Mouse (Mus musculus) intestine, postnatal 0 days (tissue): Measurements from ENCODE around the gene Nt5m. TPM values are rescaled to one million over a fixed set of nuclear protein-coding genes. Genes with fewer than 3 reads are reported as not detected.
A peak's percentile ranks its signal among the peaks of the same experiment; 100 is the strongest.

Source experiments
- ATAC-seq: fragments of 200-750 bp; cut with Nextera tagmentation; 2 replicates; pipeline ENCODE4 v1.8.0; 2017; ENCODE audit warnings: mild to moderate bottlenecking, moderate TSS enrichment, moderate library complexity
- H3K27ac ChIP-seq: fragments of 300-500 bp; sonication (generic); 2 replicates; pipeline ENCODE4 v1.5.1; 2014; ENCODE audit warnings: mild to moderate bottlenecking, low read depth, low read length, moderate library complexity
- H3K27me3 ChIP-seq: fragments of 300-500 bp; sonication (generic); replicated peaks from 2 replicates; pipeline ENCODE4 v1.6.1; 2014; ENCODE audit warnings: low read length, mixed read lengths; ENCODE audit not compliant: control insufficient read depth, insufficient read depth
- H3K36me3 ChIP-seq: fragments of 300-500 bp; sonication (generic); 2 replicates; pipeline ENCODE4 v1.6.1; 2014; ENCODE audit warnings: mild to moderate bottlenecking, moderate library complexity; ENCODE audit not compliant: control insufficient read depth, insufficient read depth
- H3K4me1 ChIP-seq: fragments of 300-500 bp; sonication (generic); replicated peaks from 2 replicates; pipeline ENCODE4 v1.6.1; 2014; ENCODE audit warnings: antibody characterized with exemption, low read length, mixed read lengths; ENCODE audit not compliant: control insufficient read depth, insufficient read depth
- H3K4me2 ChIP-seq: fragments of 300-500 bp; sonication (generic); replicated peaks from 2 replicates; pipeline ENCODE4 v1.6.1; 2014; ENCODE audit warnings: low read depth, mild to moderate bottlenecking, moderate library complexity
- H3K4me3 ChIP-seq: fragments of 300-500 bp; sonication (generic); 2 replicates; pipeline ENCODE4 v1.5.1; 2014; ENCODE audit warnings: low read depth, low read length
- H3K9ac ChIP-seq: fragments of 300-500 bp; sonication (generic); 2 replicates; pipeline ENCODE4 v1.6.1; 2014; ENCODE audit warnings: mild to moderate bottlenecking, low read depth, low read length
- H3K9me3 ChIP-seq: fragments of 300-500 bp; sonication (generic); 2 replicates; pipeline ENCODE4 v1.6.1; 2016; ENCODE audit warnings: mixed run types; ENCODE audit not compliant: control insufficient read depth
- CTCF ChIP-seq: sonication (generic); IDR thresholded peaks from 2 replicates; pipeline ENCODE4 v1.5.1; 2016; ENCODE audit warnings: low read depth, mild to moderate bottlenecking, control low read depth, antibody characterized with exemption, moderate library complexity
- WGBS: fragments of 180-500 bp; shearing (Covaris S2); extraction: QIAGEN DNeasy Blood & Tissue Kit; methylation state at CpG from one replicate; pipeline ENCODE4 v1.1.7; 2014; 5-methylcytosine and 5-hydroxymethylcytosine counted together
- polyA plus RNA-seq: library from polyadenylated mRNA; unstranded; fragments of >200 nt; fragmentation: Nextera tagmentation; extraction: Ambion mirVana; gene quantifications from 2 replicates; pipeline ENCODE4 v1.2.1, GENCODE M21; 2015

Gene Nt5m
- polyA plus RNA-seq, 1 experiment from 2014 or later = 21.0 TPM

DNA sequence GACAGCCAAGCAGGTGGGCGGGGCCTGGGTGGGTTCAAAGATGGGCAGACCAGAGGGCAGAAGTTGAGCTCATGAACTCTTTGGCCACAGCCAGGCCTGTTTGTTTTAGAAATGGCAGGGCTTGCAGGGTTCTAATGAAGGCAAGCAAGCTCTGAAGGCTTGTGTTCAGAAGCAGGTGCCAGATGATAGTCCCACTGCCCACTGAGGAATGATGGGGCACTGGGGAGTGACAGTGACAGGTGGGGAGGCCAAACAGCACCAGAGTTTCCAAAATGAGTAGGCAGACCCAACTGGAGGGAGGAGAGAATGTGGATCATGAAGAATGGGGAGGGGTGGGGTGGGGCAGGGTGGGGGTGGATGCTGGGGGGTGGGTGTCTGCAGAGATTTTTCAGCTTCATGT is 34.0 kb upstream of the Nt5m start:
- Histone ChIP-seq H3K9ac (no peak overlapping the region), H3K36me3 (peaks cover 75% of the 10 kb centered on the region)

DNA sequence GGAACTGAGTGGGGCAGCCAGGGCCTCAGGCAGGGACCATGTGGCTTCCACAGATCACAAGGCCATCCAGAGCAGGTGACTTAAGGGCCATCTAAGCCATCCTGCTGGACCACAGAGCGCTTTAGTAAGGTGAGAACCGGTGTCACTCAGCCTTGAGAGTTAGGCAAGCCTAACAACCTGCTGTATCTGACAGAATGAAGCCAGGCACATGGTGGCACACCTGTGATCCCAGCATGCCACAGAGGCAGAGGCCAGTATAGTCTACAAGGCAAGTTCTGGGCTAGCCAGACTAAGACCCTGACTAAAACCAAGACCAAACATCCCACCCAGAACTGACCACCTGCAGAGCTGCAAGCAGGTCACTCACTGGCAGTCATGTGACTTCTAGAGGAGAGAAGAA is 33.6 kb upstream of the Nt5m start:
- Histone ChIP-seq H3K9me3 (no peaks in the 10 kb centered on the region), H3K27ac (no peak overlapping the region), H3K9ac (no peak overlapping the region), H3K27me3 (no peaks in the 10 kb centered on the region), H3K36me3 (peaks cover 71% of the 10 kb centered on the region), H3K4me2 (no peak overlapping the region), H3K4me3 (no peak overlapping the region), H3K4me1 (0 out of 2 replicates have a peak, but pooled peaks cover 6% of the 10 kb centered on the region)
- 81% methylated on average over 2 of the region's 2 CpGs for WGBS
- no peak for TF ChIP-seq CTCF
- ATAC-seq = no peak

More for the DNA sequence above, 34.0 kb upstream of the Nt5m start:
- no peak overlapping the region for H3K4me3 ChIP-seq
- TF ChIP-seq CTCF = no peak
- 89% methylated on average over 1 of the region's 1 CpGs for WGBS
- H3K9me3 ChIP-seq = no peaks in the 10 kb centered on the region
- no peak overlapping the region for H3K27ac ChIP-seq
- ATAC-seq = no peak
- H3K27me3 ChIP-seq = no peaks in the 10 kb centered on the region
- H3K4me2 ChIP-seq = no peak overlapping the region
- H3K4me1 ChIP-seq = 0 out of 2 replicates have a peak, but pooled peaks cover 6% of the 10 kb centered on the region

DNA sequence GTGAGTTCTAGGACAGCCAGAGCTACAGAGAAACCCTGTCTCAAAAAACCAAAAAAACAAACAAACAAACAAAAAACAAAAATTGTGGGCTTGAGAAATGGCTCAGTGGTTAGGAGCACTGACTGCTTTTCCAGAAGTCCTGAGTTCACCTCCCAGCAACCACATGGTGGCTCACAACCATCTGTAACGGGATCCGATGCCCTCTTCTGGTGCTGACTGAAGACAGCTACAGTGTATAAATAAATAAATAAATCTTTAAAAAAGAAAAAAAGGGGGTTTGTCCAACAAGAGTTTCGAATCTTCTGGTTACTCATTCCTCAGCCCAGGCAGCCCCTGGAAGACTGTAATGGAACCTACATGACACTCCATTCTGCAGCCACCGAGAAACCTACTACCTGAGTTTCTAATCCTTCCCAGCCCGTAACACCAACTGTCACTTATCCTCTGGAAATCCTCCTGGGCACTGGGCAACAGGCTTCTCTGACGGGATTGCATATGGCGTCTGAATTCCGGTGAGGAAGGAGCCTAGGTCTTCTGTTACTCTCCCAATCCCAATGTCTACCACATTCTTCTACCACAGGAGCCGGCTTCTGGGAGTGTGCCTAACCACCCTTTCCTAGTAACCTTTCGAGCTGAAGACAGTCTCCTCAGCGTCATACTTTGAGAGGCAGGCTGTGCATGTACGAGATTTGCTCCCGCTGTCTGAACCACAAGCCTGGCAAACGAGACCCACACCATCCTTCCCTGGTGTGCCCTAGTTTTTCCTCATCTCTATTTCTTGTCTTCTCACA is 30.9 kb upstream of the Nt5m start:
- peak overlapping the region; percentile 93; the same call in 1 of the 2 replicates for H3K27ac ChIP-seq
- TF ChIP-seq CTCF = peak; percentile 29
- WGBS = 62% methylated on average over 14 of the region's 14 CpGs
- H3K4me3 ChIP-seq = peak overlapping the region; percentile 76
- no peaks in the 10 kb centered on the region for H3K9me3 ChIP-seq
- ATAC-seq = no peak
- H3K9ac ChIP-seq = peak overlapping the region; percentile 94
- H3K4me1 ChIP-seq = 0 out of 2 replicates have a peak, but pooled peaks cover 6% of the 10 kb centered on the region
- peak overlapping the region; percentile 80 for H3K4me2 ChIP-seq
- peaks cover 45% of the 10 kb centered on the region for H3K36me3 ChIP-seq
- no peaks in the 10 kb centered on the region for H3K27me3 ChIP-seq

DNA sequence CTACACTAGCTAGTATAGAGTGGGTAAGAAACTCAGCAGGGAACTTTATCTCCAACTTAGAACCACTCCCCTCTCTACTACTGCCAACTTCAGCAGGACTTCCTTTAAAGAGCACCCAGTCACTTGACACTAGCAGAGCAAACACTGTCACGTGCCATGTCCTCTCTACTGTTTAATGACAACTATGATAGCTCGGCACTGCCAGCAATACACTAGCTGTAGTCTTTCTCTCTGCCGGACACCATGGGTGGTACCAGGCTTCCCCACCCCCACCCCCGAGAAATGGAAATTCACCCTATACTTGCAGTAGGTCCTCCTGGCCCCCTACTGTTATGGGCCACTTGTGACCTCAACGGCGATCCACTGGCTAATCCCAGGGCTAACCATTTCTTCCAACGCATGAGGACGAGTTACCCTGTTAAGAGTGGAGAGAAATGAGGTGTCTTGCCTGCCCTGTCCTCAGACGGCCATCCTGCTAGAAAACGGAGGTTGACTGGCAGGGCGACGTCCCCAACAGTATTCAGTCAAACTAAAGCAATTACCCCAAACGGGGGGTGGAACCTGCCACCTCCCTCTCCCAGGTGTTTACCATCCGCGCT is 30.1 kb upstream of the Nt5m start:
- peak; percentile 60 for ATAC-seq
- Histone ChIP-seq H3K9me3 (no peaks in the 10 kb centered on the region), H3K27me3 (no peaks in the 10 kb centered on the region), H3K27ac (peak overlapping the region; percentile 93), H3K9ac (peak overlapping the region; percentile 94), H3K4me2 (peak overlapping the region; percentile 80), H3K4me1 (0 out of 2 replicates have a peak, but pooled peaks cover 6% of the 10 kb centered on the region), H3K4me3 (peak overlapping the region; percentile 76), H3K36me3 (peaks cover 37% of the 10 kb centered on the region)
- no peak for TF ChIP-seq CTCF
- WGBS = under 1% methylated on average over 15 of the region's 15 CpGs

DNA sequence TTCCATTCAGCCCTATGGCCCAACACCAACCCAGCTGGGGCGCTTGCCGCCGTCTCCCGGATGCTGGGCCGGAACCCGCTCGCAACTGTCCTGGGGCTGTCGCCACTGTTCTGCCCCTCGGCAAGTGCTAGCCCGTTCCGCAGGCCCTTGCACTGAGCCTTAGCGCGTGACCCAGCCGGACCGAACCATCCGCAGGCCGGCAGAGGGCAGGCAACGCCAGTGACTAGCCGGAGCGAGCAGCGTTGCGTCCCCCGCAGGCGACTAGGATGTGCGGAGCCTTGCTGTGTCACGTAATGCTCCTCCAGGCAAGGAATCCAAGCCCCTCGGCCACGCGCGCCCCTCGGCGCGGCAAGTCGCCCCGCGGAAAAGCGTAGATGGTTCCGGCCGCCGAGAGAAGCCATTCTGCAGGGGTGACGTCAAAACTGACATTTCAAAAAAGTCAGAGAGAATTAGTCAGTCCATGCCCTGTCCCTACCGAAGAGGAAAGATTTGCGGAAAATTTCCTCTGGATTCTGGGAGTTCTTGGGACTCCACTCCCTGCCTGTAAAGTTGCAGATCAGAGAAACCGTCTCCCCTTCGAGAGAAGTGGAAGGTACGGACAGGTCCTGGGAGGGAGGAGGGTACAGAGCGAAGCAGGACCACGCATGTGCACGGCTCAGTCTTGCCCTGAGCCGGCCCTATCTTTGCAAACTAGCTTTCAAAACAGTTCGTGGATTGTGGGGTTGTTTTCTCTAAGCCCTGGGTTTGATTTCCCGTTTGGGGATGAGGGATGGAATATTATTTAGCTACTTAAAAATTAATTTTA is 29.4 kb upstream of the Nt5m start, which contains the start of gene Flcn:
Flcn (minus strand) TSS at position 347 of the 805 bp plus-strand sequence.
- Histone ChIP-seq H3K9me3 (no peaks in the 10 kb centered on the region), H3K4me2 (peak within 1 kb of the TSS; percentile 80), H3K27ac (peak within 1 kb of the TSS; percentile 93), H3K36me3 (peaks cover 30% of the 10 kb centered on the region), H3K27me3 (no peaks in the 10 kb centered on the region), H3K9ac (peak within 1 kb of the TSS; percentile 94), H3K4me1 (0 out of 2 replicates have a peak, but pooled peaks cover 6% of the 10 kb centered on the region), H3K4me3 (peak within 1 kb of the TSS; percentile 76)
- under 1% methylated on average over 52 of the region's 52 CpGs for WGBS
- peak; percentile 67 for TF ChIP-seq CTCF
- peak; percentile 89 for ATAC-seq
